Mouse (Mus musculus): ENCODE results near the gene Cep128.

DNA sequence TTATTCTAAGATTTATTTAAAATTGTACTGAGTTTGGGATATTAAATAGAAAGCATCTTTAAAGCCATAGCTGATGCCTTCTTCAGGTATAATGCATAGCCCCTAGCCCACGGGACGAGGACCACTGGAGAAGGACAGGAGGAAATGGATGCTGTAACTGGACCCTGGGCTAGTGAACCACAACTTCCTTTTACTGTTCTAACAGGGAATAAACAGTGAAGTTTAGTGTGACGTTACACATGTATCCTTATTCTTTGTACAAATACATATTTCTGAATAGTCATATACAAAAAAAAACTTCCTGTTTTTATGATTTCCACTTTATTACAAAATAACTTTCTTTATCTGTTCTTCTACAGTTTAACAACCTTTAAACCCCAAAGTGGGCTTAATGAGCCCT lies 376.0 kb downstream of the Cep128 start:
- TF ChIP-seq CTCF (conservative IDR thresholded peaks at IDR 0.05; ENCODE audit: low read length) (no peak), POU5F1 (IDR thresholded peaks at IDR 0.05; ENCODE audit: borderline replicate concordance, low read length) (no peak)

Data from E14TG2a.4 (cell line).